Mouse (Mus musculus) ZHBTc4 (cell line): ENCODE data around the gene Mdfi.

Source experiments
- DNase-seq: peaks from one replicate; pipeline ENCODE4 v3.0.0-alpha.2; 2011; ENCODE audit warnings: low read depth, low spot score

Mdfi gene

GRCm38 (mm10) chr17:47766407-47767043, 68.0 kb downstream of the Mdfi start:
- no peak for DNase-seq

GRCm38 (mm10) chr17:47765986-47766385, 68.5 kb downstream of the Mdfi start:
- no peak for DNase-seq
